ENCODE assay signal across 9 mouse cellular contexts in the genomic region with DNA sequence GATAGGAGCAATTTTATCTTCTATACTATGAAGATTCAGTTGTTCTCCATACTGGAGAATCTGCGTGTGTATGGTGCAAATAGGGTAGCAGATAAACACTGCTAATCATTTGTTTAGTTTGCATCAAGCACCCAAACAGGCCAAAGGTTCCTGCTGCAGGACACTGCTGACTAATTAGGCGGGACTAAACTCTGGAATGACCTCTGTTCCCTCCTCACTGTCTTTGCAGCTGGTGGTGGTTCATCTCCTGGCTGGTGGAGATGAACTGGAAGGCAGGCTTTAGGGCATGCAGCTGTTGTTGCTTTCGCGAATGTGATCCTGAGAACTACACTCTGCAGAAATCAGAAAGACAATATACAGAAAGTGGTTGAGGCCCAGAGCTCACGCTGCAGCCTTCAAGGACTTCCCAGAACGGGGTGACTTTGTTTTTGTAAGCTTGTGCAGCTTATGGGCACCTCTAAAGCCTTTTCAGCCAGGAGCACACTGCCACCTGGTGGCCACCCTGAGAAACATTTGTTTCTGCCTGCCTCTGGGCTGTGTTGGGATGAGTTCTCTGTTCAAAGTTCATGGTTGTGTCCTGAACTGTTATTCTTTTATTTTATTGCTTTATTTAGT. TPM values are rescaled to one million over a fixed set of nuclear protein-coding genes. Genes with fewer than 3 reads are reported as not detected.
DNase-seq lines count a peak whose midpoint lies in the region; ATAC-seq lines count a peak whose summit lies in the region.
"Not testable (repeated sequence)": the region's sequence is repeated elsewhere in the genome, so short reads cannot be mapped to it uniquely, and the experiment has no call there.
"Had no signal": no experiment of that assay in that cellular context is flagged by ENCODE, and none has a peak within 500 bp of the region (broad histone marks: within the 10 kb centered on the region; RNA-seq: fewer than 3 reads in every experiment).

No protein-coding gene starts in this region.

- peak; percentile 48 for DNase-seq in R1 (ENCODE audit: low read depth, low spot score)
- peak; percentile 17 for DNase-seq in cerebellum, adult 9-10 months
- not testable (repeated sequence) for DNase-seq in intestine, embryonic 14.5 days (ENCODE audit: low spot score)
- DNase-seq in limb, embryonic 10.5 days (ENCODE audit: low spot score), result peak; percentile 61
- peak; percentile 26 to 41 for DNase-seq in right cerebral cortex, postnatal 10 days (ENCODE audit: low spot score in 2 of 2)

- H3K27ac ChIP-seq in forebrain, embryonic 15.5 days (replicated peaks); intestine, embryonic 14.5 days (ENCODE audit: low read depth); limb, embryonic 10.5 days: not testable (repeated sequence)

- H3K4me1 ChIP-seq in forebrain, embryonic 15.5 days; intestine, embryonic 14.5 days (replicated peaks; ENCODE audit: control insufficient read depth, insufficient read depth, low read length); limb, embryonic 10.5 days: not testable (repeated sequence)

- not testable (repeated sequence) for H3K4me2 ChIP-seq in forebrain, embryonic 15.5 days (replicated peaks); intestine, embryonic 14.5 days (ENCODE audit: low read length)

- not testable (repeated sequence) for H3K9me3 ChIP-seq in forebrain, embryonic 15.5 days; intestine, embryonic 14.5 days (ENCODE audit: control insufficient read depth, low read length); limb, embryonic 10.5 days (replicated peaks)

- WGBS in forebrain, embryonic 15.5 days, result 17% methylated on average over 6 of the region's 6 CpGs
- 13% methylated on average over 6 of the region's 6 CpGs for WGBS in intestine, embryonic 14.5 days
- WGBS in limb, embryonic 10.5 days, result 20% methylated on average over 6 of the region's 6 CpGs

- H3K27me3 ChIP-seq in forebrain, embryonic 15.5 days, result peaks cover 13% of the 10 kb centered on the region; the same call in 1 of the 2 replicates
- peaks cover 14% of the 10 kb centered on the region for H3K27me3 ChIP-seq in intestine, embryonic 14.5 days (replicated peaks; ENCODE audit: control insufficient read depth, insufficient read depth, low read length)
- H3K27me3 ChIP-seq in limb, embryonic 10.5 days (ENCODE audit: low read depth, poor library complexity, severe bottlenecking), result peaks cover 49% of the 10 kb centered on the region

- not testable (repeated sequence) for H3K9ac ChIP-seq in forebrain, embryonic 15.5 days (replicated peaks); intestine, embryonic 14.5 days (ENCODE audit: low read length)

- not testable (repeated sequence) for H3K4me3 ChIP-seq in forebrain, embryonic 15.5 days; intestine, embryonic 14.5 days (ENCODE audit: low read depth, low read length); limb, embryonic 10.5 days

- peak; percentile 53; the same call in 1 of the 2 replicates for ATAC-seq in forebrain, embryonic 15.5 days (replicated peaks)
- ATAC-seq in intestine, embryonic 14.5 days (replicated peaks; ENCODE audit: low FRiP score, low TSS enrichment, low read depth), result 0 out of 2 replicates have a peak, but pooled peaks have one; percentile 40
- ATAC-seq in megakaryocyte-erythroid progenitor cell, adult 5-6 weeks (replicated peaks; ENCODE audit: low FRiP score, low TSS enrichment, poor library complexity, severe bottlenecking), result peak; percentile 46; the same call in 1 of the 2 replicates

- H3K36me3 ChIP-seq in forebrain, embryonic 15.5 days; intestine, embryonic 14.5 days (ENCODE audit: control insufficient read depth, insufficient read depth, low read length); limb, embryonic 10.5 days: not testable (repeated sequence)

RNA-seq across cellular contexts. Expression of gene Gm19684, which starts 7.4 kb away (rescaled TPM):
- not detected in 2 replicates for polyA plus RNA-seq in forebrain, embryonic 15.5 days (2015; fragmentation: Nextera tagmentation; extraction: Ambion mirVana)
- polyA plus RNA-seq in intestine, embryonic 14.5 days (2014; fragmentation: Nextera tagmentation; extraction: Ambion mirVana), result not detected in 2 replicates
- not detected in 2 replicates for polyA plus RNA-seq in limb, embryonic 10.5 days (2016; fragmentation: Nextera tagmentation; extraction: Ambion mirVana)
- total RNA-seq in megakaryocyte-erythroid progenitor cell, adult 5-6 weeks (2014; fragmentation: Nextera tagmentation), result 0.22 and 1.5 TPM in 2 replicates
- total RNA-seq in megakaryocyte-erythroid progenitor cell, adult 5-6 weeks (2017), result 0.38 TPM in 1 of 2 replicates, not detected in the other
- total RNA-seq: gastrocnemius, postnatal 36 days had no signal

RNA-seq across cellular contexts. Expression of gene Gm7030, which starts 15.1 kb away (rescaled TPM):
- not detected in 2 replicates for polyA plus RNA-seq in forebrain, embryonic 15.5 days (2015; fragmentation: Nextera tagmentation; extraction: Ambion mirVana)
- polyA plus RNA-seq in intestine, embryonic 14.5 days (2014; fragmentation: Nextera tagmentation; extraction: Ambion mirVana), result not detected in 2 replicates
- not detected in 2 replicates for polyA plus RNA-seq in limb, embryonic 10.5 days (2016; fragmentation: Nextera tagmentation; extraction: Ambion mirVana)
- not detected in 2 replicates for total RNA-seq in megakaryocyte-erythroid progenitor cell, adult 5-6 weeks (2014; fragmentation: Nextera tagmentation)
- not detected in 2 replicates for total RNA-seq in megakaryocyte-erythroid progenitor cell, adult 5-6 weeks (2017)
- total RNA-seq: gastrocnemius, postnatal 36 days had no signal
- polyA plus RNA-seq: macrophage had no signal

RNA-seq across cellular contexts. Expression of gene Gm8909, which starts 54.3 kb away (rescaled TPM):
- not detected in 2 replicates for polyA plus RNA-seq in forebrain, embryonic 15.5 days (2015; fragmentation: Nextera tagmentation; extraction: Ambion mirVana)
- 0.13 TPM in 1 of 2 replicates, not detected in the other for polyA plus RNA-seq in intestine, embryonic 14.5 days (2014; fragmentation: Nextera tagmentation; extraction: Ambion mirVana)
- polyA plus RNA-seq in limb, embryonic 10.5 days (2016; fragmentation: Nextera tagmentation; extraction: Ambion mirVana), result not detected in 2 replicates
- not detected in 2 replicates for total RNA-seq in megakaryocyte-erythroid progenitor cell, adult 5-6 weeks (2014; fragmentation: Nextera tagmentation)
- total RNA-seq in megakaryocyte-erythroid progenitor cell, adult 5-6 weeks (2017), result not detected in 2 replicates
- total RNA-seq: gastrocnemius, postnatal 36 days had no signal
- polyA plus RNA-seq: macrophage had no signal

RNA-seq across cellular contexts. Expression of gene Gm11127, which starts 55.9 kb away (rescaled TPM):
- polyA plus RNA-seq in forebrain, embryonic 15.5 days (2015; fragmentation: Nextera tagmentation; extraction: Ambion mirVana), result not detected in 2 replicates
- polyA plus RNA-seq in intestine, embryonic 14.5 days (2014; fragmentation: Nextera tagmentation; extraction: Ambion mirVana), result not detected in 2 replicates
- polyA plus RNA-seq in limb, embryonic 10.5 days (2016; fragmentation: Nextera tagmentation; extraction: Ambion mirVana), result not detected in 2 replicates
- not detected in 2 replicates for total RNA-seq in megakaryocyte-erythroid progenitor cell, adult 5-6 weeks (2014; fragmentation: Nextera tagmentation)
- not detected in 2 replicates for total RNA-seq in megakaryocyte-erythroid progenitor cell, adult 5-6 weeks (2017)
